Mouse (Mus musculus) MEL-GATA-1-ER (cell line): ENCODE results near the gene Ptpn22.

Source experiments
- DNase-seq: peaks from one replicate; pipeline ENCODE4 v3.0.0-alpha.2; 2012; ENCODE audit warnings: low read depth; ENCODE audit errors: extremely low read depth

The Ptpn22 gene

GRCm38 (mm10) chr3:103920094-103920493 is 60.5 kb downstream of the Ptpn22 start:
- DNase-seq, result no peak

DNA sequence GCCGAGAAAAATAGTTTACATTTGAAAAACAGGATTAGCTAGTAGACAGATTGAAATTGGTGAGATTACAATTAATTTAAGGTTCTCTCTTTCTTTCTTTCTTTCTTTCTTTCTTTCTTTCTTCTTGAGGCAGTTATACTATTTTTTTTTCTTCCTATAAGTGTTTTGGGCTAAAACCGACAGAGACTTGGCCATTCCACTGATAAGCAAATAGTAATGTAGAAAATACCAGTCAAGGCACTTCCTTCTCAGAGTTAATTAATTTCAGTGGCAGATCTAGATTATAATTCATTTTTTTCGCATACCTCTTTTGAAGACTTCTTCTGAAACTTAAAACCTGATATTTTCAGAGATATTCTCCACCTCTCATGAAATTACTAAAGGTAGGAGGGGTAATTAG is 65.7 kb downstream of the Ptpn22 start:
- no peak for DNase-seq

DNA sequence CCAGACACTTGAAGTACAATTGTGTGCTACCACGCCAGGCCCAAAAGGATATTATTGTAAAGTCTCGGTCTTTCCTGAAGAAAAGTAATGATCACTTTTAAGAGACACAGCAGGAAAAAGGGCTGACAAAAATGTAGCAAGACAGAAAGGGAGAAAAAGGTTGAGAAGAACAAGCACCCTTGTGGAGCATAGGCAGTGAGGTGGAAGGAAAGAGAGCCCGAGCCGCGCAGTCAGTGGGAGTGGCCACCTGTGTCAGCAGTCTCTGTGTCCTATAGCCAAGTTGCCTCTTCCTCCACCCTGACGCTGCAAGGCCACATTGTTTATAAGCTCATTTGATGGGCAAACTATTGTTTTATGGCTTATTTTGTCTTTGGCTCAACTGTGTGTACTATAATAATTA is 67.9 kb downstream of the Ptpn22 start:
- DNase-seq, result no peak

GRCm38 (mm10) chr3:103944794-103945562 is 85.4 kb downstream of the Ptpn22 start:
- DNase-seq, result no peak

- DNase-seq, result no peak
Measured at GRCm38 (mm10) chr3:103948666-103949065, 89.1 kb downstream of the Ptpn22 start.

DNA sequence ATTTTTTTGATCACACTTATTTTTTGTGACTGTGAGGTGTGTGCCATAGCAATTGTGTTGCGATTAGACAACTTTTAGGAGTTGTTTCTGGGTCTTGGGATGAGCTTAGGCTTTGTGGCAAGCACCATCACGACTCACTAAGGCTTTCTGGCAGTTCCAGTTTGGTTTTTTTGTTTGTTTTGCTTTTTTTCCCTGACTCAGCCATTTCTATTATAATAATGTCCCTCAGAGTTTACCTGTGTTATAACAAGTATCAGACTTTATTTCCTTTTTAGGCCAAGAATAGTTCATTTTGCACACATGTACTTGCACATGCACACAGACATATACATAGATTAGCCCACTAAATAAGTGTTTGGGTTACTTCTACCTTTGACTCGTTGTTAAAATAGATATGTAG is 101.0 kb downstream of the Ptpn22 start:
- no peak for DNase-seq
